Mouse (Mus musculus): Measurements from ENCODE around the gene Nbeal2.
A peak's percentile ranks its signal among the peaks of the same experiment; 100 is the strongest.

DNA sequence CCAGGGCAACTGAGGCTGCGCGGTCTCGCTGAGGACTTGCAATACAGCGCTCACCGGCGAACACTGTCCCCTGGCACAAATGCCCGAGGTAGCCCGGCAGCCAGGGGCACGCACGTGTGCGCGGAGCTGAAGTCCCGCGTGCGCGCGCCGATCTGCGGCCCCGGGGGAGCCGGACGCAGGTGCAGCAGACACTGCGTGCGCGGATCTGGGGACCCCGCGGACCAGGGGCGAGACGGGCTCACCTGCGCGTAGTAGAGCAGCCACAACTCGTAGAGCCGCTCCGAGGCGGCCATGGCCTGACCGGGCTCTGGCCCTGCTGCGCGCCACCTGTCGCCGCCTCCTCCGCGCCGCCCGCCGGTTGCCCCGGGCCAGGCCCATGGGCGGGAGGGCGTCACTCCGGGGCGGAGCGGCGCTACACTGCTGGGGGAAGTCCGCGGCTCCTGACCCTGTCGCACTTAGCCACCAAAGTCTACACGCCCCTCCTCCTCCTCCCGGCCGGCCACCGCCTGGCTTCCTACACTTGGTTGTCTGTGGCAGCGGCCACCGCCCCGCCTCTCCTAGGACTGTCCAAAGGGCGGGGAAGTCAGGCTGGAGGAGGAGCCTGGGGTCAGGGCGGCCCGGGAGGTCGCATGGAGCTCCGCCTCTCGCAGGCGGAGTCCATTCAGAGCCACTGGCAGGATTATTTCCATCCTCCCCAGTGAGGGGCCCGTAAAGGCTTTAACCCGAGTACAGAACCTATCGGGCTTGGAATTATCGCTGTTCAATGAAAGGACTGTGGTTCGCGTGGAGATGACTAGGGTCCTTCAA lies at the start of gene Nbeal2:
- TF ChIP-seq RCOR1 (conservative IDR thresholded peaks at IDR 0.05; ENCODE audit: low read depth, low read length) (no peak), POLR2A (IDR thresholded peaks at IDR 0.05; ENCODE audit: low read depth, low read length) (peak; percentile 66), RAD21 (IDR thresholded peaks at IDR 0.05; ENCODE audit: low read depth, low read length) (no peak; the same call in 1 of the 2 replicates), CTCF (conservative IDR thresholded peaks at IDR 0.05 in 1 of 2, IDR thresholded peaks at IDR 0.05 in 1 of 2; ENCODE audit: low read depth in 2 of 2, low read length in 2 of 2) (no peak)
